Mouse (Mus musculus) midbrain, embryonic 16.5 days (tissue): Measurements from ENCODE around the gene Pim3. TPM values are rescaled to one million over a fixed set of nuclear protein-coding genes. Genes with fewer than 3 reads are reported as not detected.

Experiments used
- ATAC-seq: fragments of 200-750 bp; cut with Nextera tagmentation; 2 replicates; pipeline ENCODE4 v1.8.0; 2017; ENCODE audit warnings: moderate TSS enrichment
- H3K27ac ChIP-seq: fragments of 300-500 bp; sonication (generic); 2 replicates; pipeline ENCODE4 v1.5.1; 2014; ENCODE audit warnings: mild to moderate bottlenecking, low read length, mixed read lengths
- H3K27me3 ChIP-seq: fragments of 300-500 bp; sonication (generic); 2 replicates; pipeline ENCODE4 v1.6.1; 2014; ENCODE audit warnings: low read depth, low read length, mixed read lengths; ENCODE audit not compliant: control insufficient read depth, insufficient read depth
- H3K36me3 ChIP-seq: fragments of 300-500 bp; sonication (generic); 2 replicates; pipeline ENCODE4 v1.6.1; 2014; ENCODE audit warnings: mild to moderate bottlenecking, low read length, moderate library complexity, mixed read lengths; ENCODE audit not compliant: control insufficient read depth, insufficient read depth
- H3K4me1 ChIP-seq: fragments of 300-500 bp; sonication (generic); 2 replicates; pipeline ENCODE4 v1.6.1; 2014; ENCODE audit warnings: mild to moderate bottlenecking, low read length, mixed read lengths; ENCODE audit not compliant: control insufficient read depth, insufficient read depth
- H3K4me2 ChIP-seq: fragments of 300-500 bp; sonication (generic); 2 replicates; pipeline ENCODE4 v1.6.1; 2014; ENCODE audit warnings: mild to moderate bottlenecking, low read length, mixed read lengths
- H3K4me3 ChIP-seq: fragments of 300-500 bp; sonication (generic); 2 replicates; pipeline ENCODE4 v1.5.1; 2014; ENCODE audit warnings: low read depth, mild to moderate bottlenecking, low read length, moderate library complexity, mixed read lengths
- H3K9ac ChIP-seq: fragments of 300-500 bp; sonication (generic); 2 replicates; pipeline ENCODE4 v1.6.1; 2014; ENCODE audit warnings: low read depth, low read length, mixed read lengths
- H3K9me3 ChIP-seq: fragments of 300-500 bp; sonication (generic); replicated peaks from 2 replicates; pipeline ENCODE4 v1.6.1; 2014; ENCODE audit warnings: mild to moderate bottlenecking, low read length, mixed read lengths; ENCODE audit not compliant: control insufficient read depth, poor library complexity, severe bottlenecking
- WGBS: fragments of 180-500 bp; shearing (Covaris S2); extraction: QIAGEN DNeasy Blood & Tissue Kit; methylation state at CpG from one replicate; pipeline ENCODE4 v1.1.7; 2014; 5-methylcytosine and 5-hydroxymethylcytosine counted together
- polyA plus RNA-seq: library from polyadenylated mRNA; unstranded; fragments of >200 nt; fragmentation: Nextera tagmentation; extraction: Ambion mirVana; gene quantifications from 2 replicates; pipeline ENCODE4 v1.2.1, GENCODE M21; 2015

Pim3 gene
- polyA plus RNA-seq, 1 experiment from 2014 or later = 67.5 TPM

DNA sequence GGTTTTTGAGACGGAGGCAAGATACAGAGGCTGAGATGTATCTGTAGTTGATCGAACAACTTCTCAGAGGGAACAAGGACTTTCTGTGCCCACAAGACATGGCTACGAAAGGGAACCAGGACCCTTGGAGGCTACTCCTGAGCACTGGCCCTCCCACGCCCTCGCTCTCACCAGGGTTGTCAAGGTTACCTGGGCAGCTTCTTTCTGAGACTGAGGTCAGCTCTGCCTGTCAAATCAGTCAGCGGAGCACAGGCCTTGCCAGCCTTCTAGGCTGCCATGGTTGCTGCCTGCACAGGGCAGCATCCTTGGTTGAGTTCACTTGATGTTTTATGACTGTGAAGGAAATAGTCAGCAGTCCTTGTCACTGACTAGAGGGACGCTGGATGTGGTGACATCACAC, 39.5 kb upstream of the Pim3 start:
- Histone ChIP-seq H3K36me3 (peaks cover 26% of the 10 kb centered on the region), H3K27ac (no peak overlapping the region)

GRCm38 (mm10) chr15:88823376-88823775, 38.6 kb upstream of the Pim3 start:
- 95% methylated on average over 5 of the region's 5 CpGs for WGBS
- peaks cover 26% of the 10 kb centered on the region for H3K36me3 ChIP-seq
- ATAC-seq = no peak

More for the DNA sequence above, 39.5 kb upstream of the Pim3 start:
- ATAC-seq = no peak
- Histone ChIP-seq H3K27me3 (no peaks in the 10 kb centered on the region), H3K4me1 (peaks cover 19% of the 10 kb centered on the region), H3K4me2 (no peak overlapping the region), H3K4me3 (no peak overlapping the region), H3K9me3 (no peaks in the 10 kb centered on the region), H3K9ac (no peak overlapping the region)
- WGBS = 92% methylated on average over 7 of the region's 7 CpGs

DNA sequence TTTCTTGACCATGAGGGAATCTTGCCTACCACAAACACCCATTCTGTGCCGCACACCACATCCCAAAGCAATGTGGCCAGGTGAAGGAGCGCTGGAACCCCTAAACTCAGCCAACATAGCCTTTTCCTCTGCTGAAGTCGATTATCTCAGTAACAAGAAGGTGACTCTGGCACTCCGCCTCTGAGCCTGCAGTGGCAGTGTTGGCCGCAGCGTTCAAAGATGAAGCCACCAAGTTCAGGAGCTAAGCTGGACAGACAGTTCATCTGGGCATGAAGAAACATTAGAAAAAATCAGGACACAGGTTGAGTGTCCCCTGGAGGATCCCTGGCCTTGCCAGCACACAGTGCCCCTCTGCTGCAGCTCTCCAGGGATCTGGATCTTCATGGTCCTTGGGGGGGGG, 34.5 kb upstream of the Pim3 start:
- H3K4me2 ChIP-seq = no peak overlapping the region
- H3K27ac ChIP-seq = no peak overlapping the region
- H3K9ac ChIP-seq = no peak overlapping the region
- no peaks in the 10 kb centered on the region; the same call in 1 of the 2 replicates for H3K4me1 ChIP-seq
- H3K4me3 ChIP-seq = no peak overlapping the region
- no peaks in the 10 kb centered on the region for H3K27me3 ChIP-seq
- no peaks in the 10 kb centered on the region for H3K9me3 ChIP-seq
- WGBS = 90% methylated on average over 6 of the region's 6 CpGs
- ATAC-seq = no peak
- peaks cover 26% of the 10 kb centered on the region for H3K36me3 ChIP-seq

More at GRCm38 (mm10) chr15:88823376-88823775, 38.6 kb upstream of the Pim3 start:
- Histone ChIP-seq H3K4me1 (peaks cover 17% of the 10 kb centered on the region), H3K27ac (no peak overlapping the region), H3K4me3 (no peak overlapping the region), H3K9ac (no peak overlapping the region), H3K27me3 (no peaks in the 10 kb centered on the region), H3K4me2 (no peak overlapping the region), H3K9me3 (no peaks in the 10 kb centered on the region)

DNA sequence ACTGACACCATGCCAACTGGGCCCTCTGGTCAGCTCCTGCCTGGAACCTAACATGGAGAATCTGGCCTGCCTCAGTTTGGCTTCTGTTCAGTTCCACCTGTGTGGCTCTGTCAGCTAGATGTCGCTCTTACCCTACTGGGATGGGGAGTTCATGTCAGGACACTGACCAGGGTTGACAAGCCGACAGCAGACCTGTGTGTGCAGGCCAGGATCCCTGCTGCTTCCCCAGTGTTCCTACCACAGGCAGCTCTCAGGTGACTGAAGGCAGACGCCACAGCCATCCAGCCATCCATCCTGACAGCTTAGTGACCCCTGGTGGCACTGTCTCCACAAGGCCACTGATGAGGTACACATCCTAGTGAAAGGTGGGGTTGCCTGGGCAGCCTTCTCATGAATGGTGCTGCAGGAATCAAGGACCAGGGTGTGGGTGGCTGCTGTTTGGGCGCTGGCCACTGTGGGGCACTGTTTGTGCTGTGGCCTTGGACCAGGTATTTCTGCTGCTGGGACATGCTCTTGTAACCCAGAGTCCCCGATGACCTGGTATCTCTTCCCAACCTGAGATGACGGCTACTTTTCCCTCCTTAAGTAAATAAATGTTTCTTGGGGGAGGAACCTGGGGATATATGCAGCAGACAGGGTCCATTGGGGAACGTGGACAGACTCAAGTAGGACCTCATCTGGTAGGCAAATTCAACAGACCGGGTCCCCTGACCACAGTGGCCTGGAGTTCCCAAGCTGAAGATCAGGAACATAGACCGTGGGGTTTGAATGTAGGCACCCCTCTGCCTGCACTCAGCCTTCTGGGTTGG, 33.8 kb upstream of the Pim3 start:
- no peaks in the 10 kb centered on the region for H3K27me3 ChIP-seq
- no peak overlapping the region for H3K4me2 ChIP-seq
- peak; percentile 47; the same call in 1 of the 2 replicates for ATAC-seq
- peaks cover 26% of the 10 kb centered on the region for H3K36me3 ChIP-seq
- 20% methylated on average over 9 of the region's 9 CpGs for WGBS
- H3K9me3 ChIP-seq = no peaks in the 10 kb centered on the region
- H3K27ac ChIP-seq = no peak overlapping the region
- no peak overlapping the region; the same call in 1 of the 2 replicates for H3K9ac ChIP-seq
- no peak overlapping the region for H3K4me3 ChIP-seq
- H3K4me1 ChIP-seq = no peaks in the 10 kb centered on the region; the same call in 1 of the 2 replicates

DNA sequence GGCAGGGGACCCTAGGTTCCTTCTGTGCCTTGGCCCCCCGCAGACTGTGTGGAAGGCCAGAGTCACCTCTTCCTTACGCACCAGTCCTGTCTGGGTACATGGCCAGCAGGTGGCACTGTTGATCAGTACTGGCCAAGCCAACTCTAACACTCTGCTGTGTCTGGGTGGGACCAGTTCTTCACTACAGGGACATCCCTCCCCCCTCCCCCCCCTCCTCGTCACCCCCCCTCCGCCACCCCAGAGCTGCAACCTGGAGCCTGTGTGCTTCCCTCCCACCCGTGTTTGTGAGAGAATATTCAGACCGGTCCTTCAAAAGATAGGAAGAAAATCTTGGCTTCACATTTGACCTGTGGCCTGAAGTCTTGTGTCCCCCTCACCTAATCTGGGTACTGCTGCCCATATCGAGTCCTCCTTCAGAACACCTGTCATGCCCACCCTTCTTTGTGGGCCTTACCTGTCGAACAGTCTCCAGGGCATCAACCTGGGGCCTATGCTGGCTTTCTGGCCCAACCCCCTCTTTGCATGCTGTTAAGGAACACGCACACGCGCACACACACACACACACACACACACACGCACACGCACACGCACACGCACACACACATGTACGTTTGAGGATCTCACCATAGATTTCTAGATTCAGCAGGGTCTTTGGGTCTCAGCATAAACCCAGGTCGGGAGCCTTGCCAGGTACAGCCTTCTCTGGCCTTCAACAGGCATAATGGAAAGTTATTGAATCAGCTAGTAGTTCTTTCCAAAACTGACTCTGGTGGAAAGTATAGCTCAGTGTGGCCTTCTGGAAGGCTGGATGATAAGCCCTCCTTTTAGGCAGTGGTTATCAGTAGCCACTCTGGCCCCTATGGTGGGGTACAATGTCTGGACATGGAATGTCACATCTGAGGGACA, 32.9 kb upstream of the Pim3 start:
- H3K4me1 ChIP-seq = no peaks in the 10 kb centered on the region; the same call in 1 of the 2 replicates
- no peaks in the 10 kb centered on the region for H3K9me3 ChIP-seq
- H3K9ac ChIP-seq = no peak overlapping the region; the same call in 1 of the 2 replicates
- ATAC-seq = peak; percentile 83
- no peaks in the 10 kb centered on the region for H3K27me3 ChIP-seq
- H3K36me3 ChIP-seq = peaks cover 22% of the 10 kb centered on the region
- H3K4me2 ChIP-seq = no peak overlapping the region
- H3K27ac ChIP-seq = no peak overlapping the region
- WGBS = 55% methylated on average over 17 of the region's 17 CpGs
- H3K4me3 ChIP-seq = no peak overlapping the region

GRCm38 (mm10) chr15:88829791-88830440, 32.1 kb upstream of the Pim3 start:
- Histone ChIP-seq H3K4me2 (no peak overlapping the region), H3K27ac (no peak overlapping the region), H3K9me3 (no peaks in the 10 kb centered on the region), H3K4me1 (no peaks in the 10 kb centered on the region; the same call in 1 of the 2 replicates), H3K36me3 (peaks cover 14% of the 10 kb centered on the region), H3K27me3 (no peaks in the 10 kb centered on the region), H3K4me3 (no peak overlapping the region), H3K9ac (no peak overlapping the region)
- ATAC-seq = no peak
- WGBS = 84% methylated on average over 6 of the region's 6 CpGs

- Histone ChIP-seq H3K27me3 (no peaks in the 10 kb centered on the region), H3K36me3 (peaks cover 11% of the 10 kb centered on the region), H3K27ac (no peak overlapping the region), H3K4me2 (no peak overlapping the region), H3K9me3 (no peaks in the 10 kb centered on the region), H3K4me1 (no peaks in the 10 kb centered on the region; the same call in 1 of the 2 replicates), H3K4me3 (no peak overlapping the region), H3K9ac (no peak overlapping the region)
- ATAC-seq = no peak
- 75% methylated on average over 5 of the region's 5 CpGs for WGBS
These were observed 31.3 kb upstream of the Pim3 start for GRCm38 (mm10) chr15:88830696-88831095.

DNA sequence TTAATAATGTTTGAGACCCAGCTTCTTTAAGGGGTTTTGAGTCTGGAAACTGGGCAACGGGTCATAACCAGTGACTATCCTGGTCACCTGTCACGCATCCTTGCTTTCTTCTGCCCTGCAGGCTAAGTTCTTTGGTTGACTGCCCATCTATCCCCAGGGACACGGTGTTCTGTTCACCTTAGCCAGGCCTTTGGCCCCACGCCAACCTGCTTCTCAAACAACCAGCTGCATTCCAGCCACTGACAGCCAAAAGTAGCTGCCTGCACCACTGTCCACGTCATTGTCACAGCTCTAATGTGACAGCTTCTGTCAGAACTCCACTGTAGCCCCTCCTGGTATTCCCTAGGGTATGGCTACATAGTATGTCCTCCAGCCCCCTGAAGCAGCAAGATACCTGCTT, 30.5 kb upstream of the Pim3 start:
- WGBS = 59% methylated on average over 5 of the region's 5 CpGs
- Histone ChIP-seq H3K4me3 (no peak overlapping the region), H3K27ac (no peak overlapping the region), H3K4me1 (peaks cover under 1% of the 10 kb centered on the region), H3K36me3 (peaks cover 6% of the 10 kb centered on the region), H3K4me2 (no peak overlapping the region), H3K27me3 (no peaks in the 10 kb centered on the region), H3K9ac (no peak overlapping the region), H3K9me3 (no peaks in the 10 kb centered on the region)
- no peak for ATAC-seq
